Mouse (Mus musculus) testis, postnatal 14 days (tissue): ENCODE results near the gene Zfp319.

Experiments used
- DNase-seq: peaks from one replicate; pipeline ENCODE4 v3.0.0; 2021; ENCODE audit warnings: low spot score

Zfp319 gene

GRCm38 (mm10) chr8:95310342-95310970 is 21.3 kb downstream of the Zfp319 start, which contains the start of gene Tepp:
TSS of gene Tepp (plus strand) at chr8:95310566.
- DNase-seq, result no peak

- no peak for DNase-seq
These were observed 25.3 kb downstream of the Zfp319 start, which contains the start of gene Cngb1 for GRCm38 (mm10) chr8:95306431-95306830. TSS of gene Cngb1 (minus strand) at chr8:95306585.

DNA sequence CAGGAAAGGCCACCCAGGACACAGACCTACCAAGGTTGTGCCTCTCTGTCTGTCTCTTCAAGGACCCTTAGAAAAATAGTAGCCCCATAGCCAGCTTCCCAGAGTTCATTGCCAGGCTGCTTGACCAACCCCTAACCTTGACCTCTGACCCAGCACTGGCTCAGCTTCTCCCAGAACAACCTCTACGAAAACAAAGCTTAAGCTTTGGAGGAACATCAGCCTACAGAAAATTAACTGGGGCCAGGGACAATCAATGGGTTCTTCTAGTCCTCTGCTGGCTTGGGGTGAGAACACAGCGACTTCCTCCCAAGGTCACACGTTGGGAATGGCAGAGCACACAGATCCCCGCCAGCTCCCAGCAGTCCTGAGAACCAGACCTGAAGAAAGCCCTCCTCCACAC is 26.2 kb downstream of the Zfp319 start:
- DNase-seq, result peak; percentile 48

- no peak for DNase-seq
These were observed 29.3 kb downstream of the Zfp319 start for GRCm38 (mm10) chr8:95302410-95302809.

DNA sequence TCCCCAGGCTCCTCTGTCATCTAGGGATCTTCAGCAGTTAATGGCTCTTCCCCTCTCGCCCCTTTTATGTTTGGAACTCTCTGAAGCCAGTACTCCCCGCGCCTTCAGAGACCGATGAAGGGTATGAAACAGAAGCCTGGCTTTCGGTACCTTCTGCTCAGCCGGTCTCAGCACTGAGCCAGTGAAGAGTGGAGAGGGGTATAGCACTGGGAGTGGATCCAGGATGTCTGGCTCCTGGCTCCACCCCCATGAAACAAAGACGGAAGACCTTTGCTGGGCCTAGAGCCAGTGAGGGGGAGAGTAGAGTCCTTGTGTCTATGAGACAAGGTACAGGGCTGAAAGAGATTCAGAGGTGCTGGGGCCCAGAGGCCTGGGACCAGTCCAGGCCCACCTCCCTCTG is 37.9 kb downstream of the Zfp319 start:
- peak; percentile 77 for DNase-seq

GRCm38 (mm10) chr8:95293172-95293571 is 38.6 kb downstream of the Zfp319 start:
- peak; percentile 76 for DNase-seq

- no peak for DNase-seq
These were observed 42.6 kb downstream of the Zfp319 start for GRCm38 (mm10) chr8:95289066-95289650.

GRCm38 (mm10) chr8:95281493-95281892 is 50.3 kb downstream of the Zfp319 start:
- DNase-seq, result no peak
